Mouse (Mus musculus) granulocyte monocyte progenitor cell, adult 5-6 weeks (primary cell): ENCODE measurements around the gene Iqgap3. TPM values are rescaled to one million over a fixed set of nuclear protein-coding genes. Genes with fewer than 3 reads are reported as not detected.

Experiments used
- ATAC-seq: replicated peaks from 2 replicates; pipeline ENCODE4 v1.8.0; 2016; ENCODE audit warnings: mild to moderate bottlenecking, moderate TSS enrichment, inconsistent platforms; ENCODE audit not compliant: poor library complexity, severe bottlenecking
- total RNA-seq, 2 experiments: library from RNA; stranded (forward) in 1 of 2; stranded (reverse) in 1 of 2; fragments of 200-712, 200-1000 nt in 1 of 2; fragments of >200 nt in 1 of 2; fragmentation: Nextera tagmentation in 1 of 2; gene quantifications; 2 replicates each; pipeline ENCODE4 v1.2.3; 2014 to 2017

Iqgap3 gene
- total RNA-seq, 2 experiments from 2014 or later = 9.9 to 19.9 TPM

DNA sequence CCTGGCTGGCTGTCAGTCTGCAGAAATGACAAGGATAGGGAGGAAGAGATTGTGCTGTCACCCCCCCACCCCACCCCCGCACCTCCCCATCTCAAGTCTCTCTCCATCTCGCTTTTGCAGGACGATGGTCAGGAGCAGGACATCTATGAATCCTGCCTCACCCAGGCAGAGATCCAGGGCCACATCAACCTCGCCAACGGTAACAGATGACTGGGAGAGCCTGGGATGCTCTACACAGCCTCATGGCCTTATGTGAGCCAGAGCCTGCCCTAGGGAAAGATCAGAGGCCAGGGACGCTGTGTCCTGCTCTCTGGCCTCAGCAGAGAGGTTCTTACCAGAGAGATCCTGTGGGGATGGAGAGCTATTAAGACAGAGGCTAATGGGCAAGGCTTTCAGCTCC is 8.8 kb downstream of the Iqgap3 start:
- no peak for ATAC-seq

DNA sequence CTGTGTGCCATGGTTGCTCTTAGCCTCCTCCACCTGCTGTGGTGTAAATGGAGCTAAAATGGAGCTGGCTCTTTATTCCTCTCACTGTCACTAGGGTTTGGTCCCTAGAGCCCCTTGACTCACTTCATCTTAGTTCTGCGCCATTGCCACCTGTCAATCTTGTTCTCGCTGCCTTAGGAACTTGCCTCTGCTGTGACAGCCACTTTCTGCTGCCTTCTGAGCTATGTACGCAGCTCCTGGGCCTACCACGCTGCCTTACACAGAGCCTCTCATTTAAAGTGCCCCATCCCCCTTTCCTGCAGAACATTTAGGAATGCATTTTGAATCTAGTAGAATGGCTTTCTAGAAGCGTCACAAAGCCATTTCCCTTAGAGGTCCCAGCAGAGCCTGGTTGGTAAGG is 12.4 kb downstream of the Iqgap3 start:
- ATAC-seq = no peak

DNA sequence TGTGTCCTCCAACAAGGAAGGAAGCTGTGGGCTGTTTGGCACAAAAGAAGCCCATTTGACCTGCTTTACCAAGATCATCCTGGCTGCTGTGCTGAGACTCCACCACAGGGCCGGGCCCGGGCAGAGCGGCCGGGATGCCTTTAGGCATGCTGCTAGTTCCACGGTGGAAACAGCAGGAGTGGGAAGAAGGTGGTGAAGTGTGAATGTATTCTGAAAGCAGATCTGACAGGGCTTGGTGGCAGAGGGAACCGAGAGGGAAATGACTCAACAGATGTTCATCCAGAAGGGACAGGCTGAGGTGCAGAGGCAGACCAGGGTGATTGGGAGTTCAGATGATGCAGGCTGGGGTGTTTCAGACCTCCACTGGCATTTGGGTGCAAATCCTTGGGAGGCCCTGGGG is 15.9 kb downstream of the Iqgap3 start:
- no peak for ATAC-seq

DNA sequence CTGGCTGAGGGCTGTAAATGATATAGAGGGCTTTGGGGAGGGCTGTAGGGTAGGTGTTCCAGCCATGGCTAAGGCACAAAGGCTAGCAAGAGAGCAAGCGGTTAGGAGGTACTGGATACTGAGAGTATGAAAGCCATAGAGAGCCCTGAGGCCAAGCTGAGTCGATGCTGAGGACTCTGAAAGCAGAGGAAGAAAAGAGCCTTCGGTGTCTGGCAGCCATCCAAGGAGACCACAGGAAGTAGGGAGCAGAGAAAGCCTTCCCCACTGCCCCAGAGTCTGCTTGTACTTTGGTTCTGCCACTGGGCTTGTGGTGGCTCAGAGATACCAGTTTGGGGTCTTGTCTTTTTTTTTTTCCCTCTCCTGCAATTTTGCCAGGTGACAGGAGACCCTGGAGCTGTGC is 18.5 kb downstream of the Iqgap3 start:
- no peak for ATAC-seq

DNA sequence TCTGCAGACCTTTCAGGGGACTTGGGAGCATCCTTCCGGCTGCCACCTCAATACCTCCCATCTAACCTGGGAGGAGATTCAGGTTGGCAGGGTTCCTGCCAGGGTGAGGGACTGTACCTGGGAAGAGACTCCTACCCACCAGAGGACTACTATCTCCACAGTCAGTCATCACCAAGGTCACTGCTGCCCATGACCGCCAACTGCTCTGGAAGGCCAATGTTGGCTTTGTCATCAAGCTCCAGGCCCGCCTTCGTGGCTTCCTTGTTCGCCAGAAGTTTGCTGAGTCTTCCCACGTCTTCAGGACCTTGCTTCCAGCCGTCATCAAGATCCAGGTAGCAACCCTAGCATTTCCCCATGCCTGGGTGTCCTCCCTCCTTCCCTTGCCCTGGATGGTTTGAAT is 20.0 kb downstream of the Iqgap3 start:
- ATAC-seq = no peak

DNA sequence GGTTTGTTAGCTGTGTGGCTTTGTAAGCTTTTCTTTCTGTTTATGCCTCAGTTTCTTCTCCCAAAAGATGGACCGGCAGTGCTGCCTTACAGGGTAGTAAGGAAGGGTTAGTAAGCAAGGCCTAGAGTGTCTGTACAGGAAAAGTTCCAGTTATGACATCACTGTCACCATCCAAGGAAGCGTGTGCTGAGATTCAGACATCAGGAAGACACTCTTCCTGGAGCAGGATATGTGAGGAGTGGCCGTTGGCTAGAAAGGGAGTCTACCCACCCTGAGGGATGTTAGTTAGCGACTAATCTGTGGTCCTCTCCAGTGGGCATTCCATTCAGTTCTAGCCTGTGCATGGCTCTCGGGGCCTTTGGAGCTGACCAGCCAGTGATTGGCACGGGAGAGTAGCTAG is 20.4 kb downstream of the Iqgap3 start:
- no peak for ATAC-seq

DNA sequence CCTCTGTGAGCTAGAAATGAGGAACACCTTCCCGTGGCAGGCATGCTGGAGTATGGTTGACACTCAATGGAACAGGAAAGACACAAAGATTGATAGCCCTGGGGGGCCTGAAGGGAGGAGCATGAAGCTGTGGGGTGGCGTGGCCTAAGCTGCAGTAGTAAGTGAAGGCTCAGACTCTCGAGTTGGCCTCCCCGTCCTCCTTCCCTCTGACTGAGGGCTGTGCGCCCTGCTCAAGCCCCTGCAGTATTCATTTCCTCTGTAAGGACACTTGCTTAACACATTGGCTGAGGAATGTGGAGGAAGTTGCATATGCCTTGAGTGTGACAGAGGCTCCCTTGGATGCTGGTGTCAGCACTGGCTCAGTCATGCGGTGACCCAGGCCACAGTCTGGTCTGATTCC is 20.8 kb downstream of the Iqgap3 start:
- ATAC-seq = peak; percentile 87

DNA sequence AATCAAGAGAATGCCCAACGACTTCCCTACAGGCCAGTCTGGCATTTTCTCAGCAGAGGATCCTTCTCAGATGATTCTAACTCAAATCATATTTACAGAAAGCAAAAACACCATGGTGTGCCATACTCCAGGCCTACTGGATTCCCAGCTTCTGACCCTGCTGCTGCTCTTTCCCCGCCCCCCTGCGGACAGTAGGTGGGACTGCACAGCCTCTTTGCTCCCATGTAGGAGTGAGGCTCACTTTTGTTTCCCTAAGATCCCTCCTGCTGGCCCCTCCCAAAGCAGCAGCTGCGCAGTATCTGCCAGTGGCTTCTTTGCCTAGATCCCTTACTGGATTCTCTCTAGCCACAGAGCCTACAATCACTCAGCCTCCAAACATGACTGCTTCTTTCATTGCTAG is 24.4 kb downstream of the Iqgap3 start:
- ATAC-seq = no peak

DNA sequence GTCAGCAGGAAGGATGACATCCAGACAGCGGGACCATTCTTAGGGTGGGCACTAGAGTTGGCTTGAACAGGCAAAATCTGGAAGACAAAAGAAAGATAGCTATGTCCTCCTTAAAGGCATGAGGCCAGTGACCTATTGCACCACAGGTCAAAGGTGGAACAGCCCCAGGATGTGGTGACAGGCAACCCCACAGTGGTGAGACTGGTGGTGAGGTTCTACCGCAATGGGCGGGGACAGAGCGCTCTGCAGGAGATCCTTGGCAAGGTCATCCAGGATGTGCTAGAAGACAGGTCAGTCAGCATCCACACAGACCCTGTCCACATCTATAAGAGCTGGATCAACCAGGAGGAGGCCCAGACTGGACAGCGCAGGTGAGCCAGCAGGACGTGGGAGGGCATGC is 27.4 kb downstream of the Iqgap3 start:
- no peak for ATAC-seq

DNA sequence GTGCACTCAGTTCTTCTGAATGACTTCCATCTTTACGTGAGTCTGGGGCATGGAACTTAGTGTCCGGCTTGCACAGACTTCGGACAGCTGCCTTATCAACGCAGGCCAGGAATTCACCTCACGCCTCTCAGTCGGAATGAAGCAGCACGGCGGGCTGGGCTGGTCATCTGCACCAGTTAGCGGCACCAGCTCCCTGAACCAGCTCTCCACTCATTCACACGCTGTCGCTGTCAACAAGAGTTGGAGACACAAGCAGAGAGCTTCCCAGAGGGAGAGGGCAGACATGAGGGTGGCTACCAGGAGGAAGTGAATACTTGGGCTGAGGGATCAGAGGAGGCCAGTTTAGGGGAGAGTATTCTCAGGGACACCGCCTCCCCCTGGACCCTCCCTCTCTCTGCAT is 32.6 kb downstream of the Iqgap3 start:
- ATAC-seq = no peak

DNA sequence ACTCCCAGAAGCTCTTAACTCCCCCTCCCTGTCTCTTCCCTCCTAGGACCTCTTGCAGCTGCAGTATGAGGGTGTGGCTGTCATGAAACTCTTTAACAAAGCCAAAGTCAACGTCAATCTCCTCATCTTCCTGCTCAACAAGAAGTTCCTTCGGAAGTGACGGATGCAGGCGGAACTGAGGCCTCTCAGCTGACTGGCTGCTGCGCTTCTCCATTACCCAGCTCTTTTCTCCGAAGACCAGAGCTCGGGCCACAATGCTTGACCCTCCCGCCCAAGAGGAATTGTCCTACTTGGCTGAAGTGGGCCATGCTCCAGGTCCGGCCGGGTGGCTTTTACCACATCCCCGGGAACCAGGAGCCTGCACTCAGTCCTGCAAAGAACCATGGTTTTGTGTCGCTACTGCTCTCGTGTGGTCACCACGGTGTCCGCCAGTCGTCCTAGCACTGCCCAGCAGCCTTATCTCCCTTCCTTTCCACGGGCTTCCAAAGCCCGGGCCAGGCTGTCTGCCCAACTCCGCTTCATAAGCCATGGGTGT is 38.4 kb downstream of the Iqgap3 start:
- ATAC-seq = no peak

DNA sequence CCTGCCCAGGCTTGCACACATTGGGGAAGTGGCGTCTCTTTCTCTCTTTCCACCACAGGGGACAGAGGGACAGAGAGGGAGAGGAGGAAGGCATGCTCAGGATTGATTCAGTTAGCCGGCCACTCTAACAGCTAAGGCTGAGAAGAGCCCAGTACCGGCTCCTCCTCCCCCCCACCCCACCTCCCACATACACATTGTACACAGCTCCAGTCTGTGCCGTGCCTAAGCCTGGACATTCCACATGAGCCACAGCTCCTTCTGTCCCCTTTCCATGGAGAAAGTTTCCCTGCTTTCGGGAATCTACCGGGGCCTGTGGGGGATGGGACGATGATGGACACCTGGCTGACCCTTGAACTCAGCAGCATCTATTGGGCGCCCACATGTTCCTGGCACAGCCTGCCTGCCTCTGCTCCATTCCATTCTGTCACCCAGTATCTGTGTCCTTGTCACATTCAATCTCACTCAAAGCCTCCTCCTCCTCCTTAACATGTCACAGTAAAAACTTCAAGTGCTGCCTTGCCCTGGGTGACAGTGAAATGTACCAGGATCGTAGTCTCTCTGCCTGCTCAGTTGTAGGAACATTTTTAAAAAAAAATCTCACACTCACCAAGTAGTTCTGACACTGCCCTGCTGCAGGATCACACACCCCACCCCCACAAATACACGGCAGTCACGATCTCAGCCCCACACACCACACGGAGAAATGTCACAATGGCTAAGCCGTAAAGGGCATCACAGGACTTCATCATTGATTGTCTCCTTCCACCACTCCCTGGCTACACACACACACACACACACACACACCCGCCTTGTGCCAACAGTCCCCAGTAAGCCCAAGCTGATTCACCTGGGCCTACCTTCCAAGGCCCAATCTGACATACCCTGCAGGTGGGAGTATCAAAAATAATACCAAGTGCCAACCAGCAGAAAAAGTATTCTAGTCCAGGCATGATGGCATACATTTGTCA is 39.7 kb downstream of the Iqgap3 start:
- ATAC-seq = no peak

DNA sequence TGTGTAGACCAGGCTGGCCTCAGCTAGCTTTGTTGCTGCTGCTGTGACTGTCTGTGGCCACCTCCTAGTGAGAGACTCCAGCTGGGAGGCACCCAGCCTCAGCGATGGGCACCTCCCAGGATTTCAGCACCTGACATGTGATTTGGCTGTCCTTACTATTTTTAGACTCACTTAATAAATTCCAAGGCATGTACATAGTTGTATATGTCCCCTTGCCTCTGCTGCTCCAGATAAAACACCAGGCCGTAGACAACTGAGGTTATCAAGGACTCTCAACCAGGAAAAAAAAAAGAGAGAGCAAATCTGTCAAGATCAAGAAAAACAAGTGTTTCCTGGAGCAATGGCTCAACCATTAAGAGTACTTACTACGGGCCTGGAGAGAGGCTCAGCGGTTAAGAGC is 43.4 kb downstream of the Iqgap3 start:
- no peak for ATAC-seq

DNA sequence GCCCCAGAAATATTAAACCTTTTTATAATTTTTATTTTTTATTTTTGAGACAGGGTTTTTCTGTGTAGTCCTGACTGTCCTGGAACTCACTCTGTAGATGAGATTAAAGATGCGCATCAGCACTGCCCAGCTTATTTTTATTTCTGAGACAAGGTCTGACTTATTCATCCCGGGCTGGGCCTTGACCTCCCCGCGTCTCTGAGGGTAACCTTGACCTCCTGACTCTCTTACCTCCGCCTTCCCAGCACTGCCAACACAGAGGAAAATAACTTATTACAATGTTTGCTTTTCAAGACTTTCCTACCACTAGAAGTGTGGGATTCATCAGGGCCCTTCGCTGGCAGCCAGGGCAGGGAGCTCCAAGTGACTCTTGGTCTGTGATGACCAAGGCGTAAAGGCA is 44.4 kb downstream of the Iqgap3 start:
- no peak for ATAC-seq

DNA sequence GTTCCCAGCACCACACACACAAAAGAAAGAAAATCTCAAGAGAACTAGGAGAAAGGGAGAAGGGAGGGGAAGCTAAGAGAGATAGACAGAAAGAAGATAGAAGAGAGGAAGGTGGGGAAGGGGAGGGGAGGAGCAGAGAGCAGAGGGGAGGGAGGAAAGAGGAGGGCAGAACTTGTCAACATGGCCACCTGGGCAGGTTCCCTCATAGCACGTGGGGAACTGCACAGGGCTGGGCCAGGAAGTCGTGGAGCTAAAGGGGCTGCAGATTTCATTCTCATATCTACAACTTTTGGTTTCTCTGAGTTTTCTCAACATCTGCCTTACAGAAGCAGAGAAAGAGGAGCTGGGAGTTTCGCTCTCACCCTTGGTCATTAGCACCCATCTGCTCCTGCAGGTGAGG is 45.9 kb downstream of the Iqgap3 start:
- no peak for ATAC-seq

DNA sequence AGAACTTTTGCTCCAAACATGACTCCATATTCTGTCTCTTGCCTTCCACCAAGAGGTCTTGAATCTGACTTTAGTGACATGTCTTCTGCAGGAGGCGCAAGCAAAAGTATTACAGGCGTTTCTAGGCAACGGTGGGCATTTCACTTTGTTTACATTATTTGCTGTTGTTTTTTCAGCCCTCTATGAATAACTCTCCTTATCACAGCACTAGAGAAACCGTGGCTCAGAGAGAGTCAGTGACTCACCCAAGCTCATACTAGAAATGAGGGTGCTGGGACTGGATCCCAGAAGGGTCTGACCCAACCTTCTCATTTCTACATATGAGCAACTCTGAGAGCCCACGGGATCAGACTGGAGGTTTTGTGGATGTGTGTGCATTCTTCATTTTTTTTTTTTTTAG is 46.3 kb downstream of the Iqgap3 start:
- no peak for ATAC-seq

DNA sequence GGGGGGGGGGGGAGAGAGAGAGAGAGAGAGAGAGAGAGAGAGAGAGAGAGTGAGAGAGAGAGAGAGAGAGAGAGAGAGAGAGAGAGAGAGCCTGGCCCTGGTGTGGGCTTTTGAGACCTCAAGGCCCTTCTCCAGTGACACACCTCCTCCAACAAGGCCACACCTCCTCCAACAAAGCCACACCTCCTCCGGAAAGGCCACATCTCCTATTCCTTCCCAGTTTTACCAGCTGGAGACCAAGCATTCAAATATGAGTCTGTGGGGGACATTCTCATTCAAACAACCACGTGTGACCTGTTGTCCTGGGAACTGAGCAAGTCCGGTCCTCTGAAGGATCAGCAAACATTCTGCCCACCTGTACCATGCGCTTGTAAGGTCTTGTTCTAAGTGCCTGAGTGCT is 47.2 kb downstream of the Iqgap3 start:
- no peak for ATAC-seq

DNA sequence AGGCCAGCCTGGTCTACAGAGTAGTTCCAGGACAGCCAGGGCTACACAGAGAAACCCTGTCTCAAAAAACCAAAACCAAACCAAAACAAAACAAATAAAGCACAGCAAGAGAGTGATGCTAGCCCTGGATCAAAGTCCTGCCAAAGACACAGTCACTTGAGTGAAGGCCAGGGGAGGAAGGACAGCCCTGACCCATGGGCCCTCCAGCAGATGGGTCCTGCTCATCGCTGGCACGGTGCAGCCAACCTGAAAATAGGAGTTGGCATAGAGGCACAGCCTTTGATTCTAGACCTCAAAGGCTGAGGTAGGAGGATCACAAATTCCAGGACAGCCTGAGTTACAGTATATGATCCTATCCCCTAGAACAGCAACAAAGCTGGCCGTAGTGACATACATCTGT is 49.3 kb downstream of the Iqgap3 start:
- no peak for ATAC-seq

DNA sequence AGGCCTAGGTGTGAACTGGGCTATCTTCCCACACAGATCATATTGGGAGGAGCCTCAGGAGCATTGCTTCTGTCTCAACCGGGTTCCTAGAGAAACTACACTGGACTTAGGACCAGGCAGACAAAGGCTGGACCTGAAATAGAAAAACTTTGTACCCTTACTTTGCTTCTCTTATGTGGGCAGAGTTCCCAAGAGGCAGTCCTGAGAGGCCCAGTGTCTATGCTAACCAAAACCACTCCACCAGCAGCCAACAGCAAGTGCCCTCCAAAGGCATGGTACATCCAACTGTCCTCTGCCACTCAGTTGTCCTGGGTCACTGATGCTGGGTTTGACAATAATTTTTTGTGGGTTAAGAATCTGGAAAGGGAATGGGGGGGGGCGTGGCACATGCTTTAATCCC is 50.7 kb downstream of the Iqgap3 start:
- no peak for ATAC-seq

DNA sequence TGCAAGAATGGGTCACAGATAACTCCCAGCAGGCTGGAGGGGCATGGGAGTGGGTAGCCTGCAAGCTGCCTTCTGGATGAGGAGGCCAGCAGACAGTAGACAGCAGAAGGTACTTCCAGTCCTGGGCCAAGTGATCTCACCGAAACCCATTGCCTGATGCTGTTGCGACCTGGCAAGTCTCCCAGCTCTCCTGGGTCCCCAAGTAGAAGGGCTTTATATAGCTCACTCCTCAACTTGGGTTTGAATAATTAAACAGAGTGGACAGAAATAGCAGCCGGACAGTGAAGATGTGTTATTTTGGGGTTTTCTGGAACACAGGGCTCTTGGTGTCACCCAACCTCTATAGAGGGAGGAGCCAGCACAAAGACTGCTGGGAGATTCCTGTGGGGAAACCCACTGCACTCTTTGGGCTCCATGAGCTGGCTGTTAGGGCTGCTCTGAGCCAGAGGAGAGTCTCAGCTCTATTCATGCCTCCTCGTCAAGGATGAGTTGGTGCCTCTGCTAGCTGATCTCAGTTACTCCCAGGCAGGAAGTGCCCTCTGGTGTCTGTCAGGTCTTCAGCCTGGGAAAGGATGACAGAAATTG is 51.5 kb downstream of the Iqgap3 start:
- ATAC-seq = no peak

DNA sequence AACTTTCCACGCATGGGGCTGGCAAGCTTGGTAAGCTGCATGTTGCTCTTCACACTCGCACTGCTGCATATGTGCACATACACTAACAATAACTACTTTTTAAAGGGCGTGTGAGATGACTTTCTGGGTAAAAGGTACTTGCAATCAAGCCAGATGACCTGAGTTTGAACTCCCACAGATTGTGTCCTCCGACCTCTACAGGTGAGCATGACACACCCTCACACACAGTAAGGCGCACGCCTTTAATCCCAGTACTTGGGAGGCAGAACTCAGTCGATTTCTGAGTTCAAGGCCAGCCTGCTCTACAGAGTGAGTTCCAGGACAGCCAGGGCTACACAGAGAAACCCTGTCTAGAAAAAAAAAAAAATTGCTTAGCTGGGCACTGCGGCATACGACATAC is 54.6 kb downstream of the Iqgap3 start:
- no peak for ATAC-seq
